Mouse (Mus musculus) liver, embryonic 14 days (tissue): ENCODE data around the gene Obp1a. TPM values are rescaled to one million over a fixed set of nuclear protein-coding genes. Genes with fewer than 3 reads are reported as not detected.

Experiments used
- polyA plus RNA-seq: library from polyadenylated mRNA; depleted of rRNA; stranded (reverse); fragments of >200 nt; gene quantifications from 2 replicates; pipeline ENCODE4 v1.2.3, GENCODE M21; 2012; rRNA removed

Gene Obp1a
- not detected in 2 replicates for polyA plus RNA-seq

DNA sequence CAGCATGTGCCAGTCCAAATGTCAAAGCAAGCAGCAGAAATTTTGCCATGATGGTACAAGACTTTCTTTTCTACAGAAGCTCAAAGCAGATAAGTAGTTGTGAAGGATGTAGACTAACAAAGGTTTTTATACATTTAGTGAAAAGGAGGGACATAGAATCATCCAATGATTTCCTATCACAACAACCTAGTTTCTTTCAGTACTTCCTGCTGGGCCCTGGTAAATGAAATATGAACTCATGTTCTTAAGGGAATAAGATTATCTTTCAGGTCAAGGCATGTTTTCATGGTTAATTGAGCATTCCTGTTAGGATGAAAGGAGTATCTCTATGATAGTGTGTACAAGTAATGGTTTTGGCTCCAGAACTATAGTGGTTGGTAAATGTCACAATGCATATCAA, at the start of gene Obp1a:
Gene Obp1a (minus strand): TSS at position 101 of the 400 bp plus-strand sequence.

DNA sequence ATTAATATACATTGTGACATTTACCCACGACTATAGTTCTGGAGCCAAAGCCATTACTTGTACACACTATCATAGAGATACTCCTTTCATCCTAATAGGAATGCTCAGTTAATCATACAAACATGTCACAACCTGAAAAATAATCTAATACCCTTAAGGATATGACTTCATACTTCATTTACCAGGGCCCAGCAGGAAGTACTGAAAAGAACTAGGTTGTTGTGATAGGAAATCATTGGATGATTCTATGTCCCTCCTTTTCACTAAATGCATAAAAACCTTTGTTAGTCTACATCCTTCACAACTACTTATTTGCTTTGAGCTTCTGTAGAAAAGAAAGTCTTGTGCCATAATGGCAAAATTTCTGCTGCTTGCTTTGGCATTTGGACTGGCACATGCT, 34.0 kb upstream of the Obp1a start, which contains the start of gene Gm5938:
Gene Gm5938 (plus strand): TSS at position 301 of the 400 bp plus-strand sequence.

Other genes starting within 250 kb of the Obp1a start
- gene Pbsn, start 237.8 kb downstream of the Obp1a start, polyA plus RNA-seq: not detected in 2 replicates
- not detected in 2 replicates for gene Gm14744, start 226.6 kb downstream of the Obp1a start, polyA plus RNA-seq
- gene 5430402E10Rik, start 166.3 kb downstream of the Obp1a start, polyA plus RNA-seq: not detected in 2 replicates
- gene Gm5938, start 34.1 kb upstream of the Obp1a start, polyA plus RNA-seq: not detected in 2 replicates
- gene Obp1b, start 95.4 kb upstream of the Obp1a start, polyA plus RNA-seq: not detected in 2 replicates
- gene Gm14743, start 154.5 kb upstream of the Obp1a start, polyA plus RNA-seq: not detected in 2 replicates